Mouse (Mus musculus) kidney, adult 9 months (tissue): ENCODE results near the gene Ahnak.
A peak's percentile ranks its signal among the peaks of the same experiment; 100 is the strongest.
"Not testable (repeated sequence)": the region's sequence is repeated elsewhere in the genome, so short reads cannot be mapped to it uniquely, and the experiment has no call there.

Experiments used
- DNase-seq: peaks from one replicate; pipeline ENCODE4 v3.0.0; 2022

Gene Ahnak

DNA sequence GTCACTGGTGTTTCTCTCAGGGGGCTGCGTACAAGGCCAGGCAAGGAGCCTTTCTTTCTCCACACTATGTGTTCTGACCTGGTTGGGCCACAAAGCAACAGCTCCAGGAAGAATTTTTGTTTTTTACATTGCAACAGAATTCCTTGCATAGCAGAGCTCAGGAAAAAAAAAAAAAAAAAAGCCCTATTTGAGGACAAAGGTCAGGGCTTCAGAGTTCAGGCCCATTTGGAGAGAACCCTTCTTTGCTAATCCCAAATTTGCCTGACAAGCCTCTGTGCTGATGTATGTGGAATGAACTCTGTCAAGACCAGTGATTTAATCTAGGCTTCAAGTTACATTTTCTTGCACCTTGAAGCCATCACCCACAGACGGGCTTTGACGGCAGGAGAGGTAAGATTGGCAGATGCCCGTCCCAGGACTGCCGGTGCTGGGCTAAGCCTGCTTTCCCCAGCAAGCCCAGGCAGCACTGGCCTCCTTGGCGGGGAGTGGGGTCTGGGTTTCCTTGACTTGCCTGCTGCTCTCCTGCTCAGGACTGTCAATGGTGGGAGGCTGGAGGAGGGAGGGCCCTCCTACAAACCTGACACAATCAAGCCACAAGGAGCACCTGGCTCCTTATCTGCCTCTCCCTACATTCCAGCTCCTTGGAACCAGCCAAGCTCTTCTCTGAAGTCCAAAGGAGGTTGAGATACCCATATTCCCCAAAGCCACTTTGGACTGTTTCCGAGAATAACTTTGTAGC, 58.3 kb downstream of the Ahnak start:
- DNase-seq, result no peak

- no peak for DNase-seq
Measured at GRCm38 (mm10) chr19:9047946-9048387, 58.9 kb downstream of the Ahnak start.

DNA sequence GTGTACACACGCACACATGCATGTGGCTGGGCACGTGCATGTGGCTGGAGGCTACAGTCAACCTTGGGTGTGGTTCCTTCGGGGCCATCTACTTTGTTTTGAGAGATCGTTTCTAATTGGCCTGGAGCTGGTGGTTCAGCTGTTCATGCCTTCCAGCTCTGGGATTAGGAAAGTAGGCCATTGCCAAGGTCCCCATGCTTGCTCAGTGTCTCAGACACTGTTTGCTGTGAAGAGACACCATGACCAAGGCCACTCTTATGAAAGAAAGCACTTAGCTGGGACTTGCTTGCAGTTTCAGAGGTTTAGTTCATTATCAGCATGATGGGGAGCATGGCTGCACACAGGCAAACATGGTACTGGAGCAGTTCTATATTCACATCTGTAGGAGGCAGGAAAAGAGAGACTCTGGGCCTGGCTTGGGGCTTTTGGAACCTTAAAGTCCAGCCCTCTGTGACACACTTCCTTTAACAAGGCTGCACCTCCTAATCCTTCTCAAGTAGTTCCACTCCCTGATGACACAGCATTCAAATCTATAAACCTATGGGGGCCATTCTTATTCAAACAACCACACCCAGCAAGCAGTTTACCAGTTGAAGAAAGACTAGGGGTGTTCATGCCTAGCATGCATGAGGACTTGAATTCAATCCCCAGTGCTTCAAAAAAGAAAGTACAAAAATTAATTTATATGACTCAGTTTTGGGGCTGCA, 60.0 kb downstream of the Ahnak start:
- no peak for DNase-seq

DNA sequence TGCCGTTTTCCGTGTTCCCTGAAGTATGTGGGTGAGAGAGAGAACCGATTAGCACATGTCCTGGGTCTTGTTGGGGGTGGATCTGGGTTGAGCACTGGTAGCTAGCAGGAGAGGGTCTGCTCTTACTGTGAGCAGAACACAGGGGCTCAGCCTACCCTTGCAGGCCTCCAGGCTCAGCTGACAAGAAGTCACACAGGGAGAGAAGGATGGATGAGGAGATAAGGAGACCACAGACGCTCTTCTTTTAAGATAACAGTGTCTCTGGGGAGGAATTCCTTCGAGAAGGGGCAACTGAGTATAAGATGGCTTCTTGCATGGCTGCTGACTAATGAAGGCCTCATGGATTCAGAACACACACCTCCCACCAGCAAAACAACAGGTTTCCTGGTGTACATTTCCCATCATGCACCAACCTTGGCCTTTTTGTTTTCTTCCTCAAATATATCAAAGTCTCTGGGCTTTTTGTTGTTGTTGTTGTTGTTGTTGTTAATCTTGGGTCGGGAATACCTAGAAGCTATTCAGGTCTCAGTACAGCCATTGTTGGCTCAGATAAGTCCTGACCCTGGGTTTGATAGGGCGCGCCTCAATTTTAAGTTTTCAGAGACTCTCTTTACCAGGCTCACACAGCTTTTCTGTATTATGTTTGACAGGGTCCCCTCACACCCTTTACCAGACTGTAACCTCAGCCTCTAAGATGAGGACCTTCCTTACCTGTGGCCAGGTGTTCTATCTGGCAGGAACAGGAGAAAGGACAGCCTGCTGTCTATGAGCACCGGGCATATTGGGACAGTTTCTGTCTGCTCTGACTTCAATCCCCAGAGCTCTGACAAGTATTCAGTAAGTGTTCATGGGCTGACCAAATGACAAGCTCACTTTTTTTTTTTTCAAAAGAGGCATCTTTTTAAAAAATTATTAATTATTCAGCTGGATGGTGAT, 61.5 kb downstream of the Ahnak start:
- no peak for DNase-seq

DNA sequence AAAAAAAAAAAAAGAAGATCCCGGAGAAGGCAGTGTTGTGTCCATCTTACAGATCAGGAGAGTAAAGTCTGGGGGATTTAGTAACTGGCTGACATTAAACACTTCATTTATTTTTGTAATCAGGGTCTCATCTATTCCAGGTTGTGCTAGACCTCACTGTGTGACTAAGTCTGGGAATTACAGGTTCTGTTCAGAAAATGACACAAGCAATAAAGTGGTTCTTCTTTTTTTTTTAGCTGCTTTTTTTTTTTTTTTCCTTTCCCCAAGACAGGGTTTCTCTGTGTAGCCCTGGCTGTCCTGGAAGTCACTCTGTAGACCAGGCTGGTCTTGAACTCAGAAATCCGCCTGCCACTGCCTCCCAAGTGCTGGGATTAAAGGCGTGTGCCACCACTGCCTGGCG, 62.9 kb downstream of the Ahnak start:
- DNase-seq, result not testable (repeated sequence)

DNA sequence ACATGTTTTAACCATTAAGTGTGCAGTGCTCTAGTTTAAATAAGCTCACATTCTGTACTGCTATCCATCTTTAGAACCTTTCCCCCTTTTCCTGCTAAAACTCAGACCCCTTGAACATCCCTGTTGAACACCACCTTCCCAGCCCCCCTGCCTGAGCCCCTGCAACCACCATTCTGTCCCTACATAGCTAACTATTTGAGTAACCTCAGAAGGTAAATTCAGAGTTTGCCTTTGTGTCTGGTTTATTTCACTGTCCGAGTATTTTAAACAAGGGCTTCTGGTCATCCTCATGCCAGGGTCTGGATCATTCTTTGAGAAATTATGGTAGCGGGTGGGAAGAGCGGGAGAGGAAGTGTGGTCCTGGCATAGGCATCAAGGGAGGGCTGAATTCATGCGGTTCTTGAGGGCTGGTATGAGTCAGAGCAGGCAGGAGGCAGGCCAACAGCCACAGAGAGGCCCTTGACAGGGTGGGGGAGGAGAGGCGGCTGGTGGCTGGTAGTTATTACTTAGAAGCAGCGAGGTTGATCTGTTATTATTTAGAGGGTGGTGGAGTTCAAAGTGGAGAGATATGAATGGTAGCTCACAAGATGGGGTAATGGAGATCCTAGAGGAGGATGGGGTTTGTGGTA, 63.8 kb downstream of the Ahnak start:
- no peak for DNase-seq

- peak; percentile 41 for DNase-seq
Measured at GRCm38 (mm10) chr19:9055153-9055552, 66.1 kb downstream of the Ahnak start.

DNA sequence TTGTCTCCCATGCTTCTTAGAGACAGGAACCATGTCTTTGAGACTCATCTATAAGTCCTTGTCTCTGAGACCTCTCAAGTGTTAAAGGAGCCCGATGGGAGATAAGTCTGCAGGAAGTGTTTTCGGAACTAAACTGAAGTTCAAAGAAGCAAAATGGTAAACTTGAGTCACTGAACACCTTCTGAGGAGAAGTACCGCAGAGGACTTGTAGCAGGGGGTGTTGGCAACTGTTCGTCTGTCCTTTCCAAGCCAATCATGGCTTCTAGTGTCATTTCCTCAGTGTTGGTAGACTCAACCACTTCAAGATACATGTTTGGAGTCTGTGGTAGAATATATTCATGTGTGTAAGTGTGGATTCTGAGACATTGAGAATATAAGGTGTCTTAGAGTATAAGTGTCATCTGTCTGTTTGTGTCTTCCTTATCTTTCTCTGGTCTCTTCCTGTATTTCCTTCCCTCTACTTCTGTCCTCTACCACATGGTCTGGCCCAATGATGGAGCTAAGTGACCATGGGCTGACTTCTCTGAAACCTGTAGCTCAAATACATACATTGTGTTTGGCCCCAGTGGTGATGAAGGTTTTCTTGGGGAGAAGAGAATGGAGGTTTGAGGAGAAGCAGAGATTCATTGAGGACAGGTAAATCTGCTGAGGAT, 66.7 kb downstream of the Ahnak start:
- DNase-seq, result no peak

- no peak for DNase-seq
Measured at GRCm38 (mm10) chr19:9057679-9058078, 68.6 kb downstream of the Ahnak start.

GRCm38 (mm10) chr19:9058331-9058884, 69.3 kb downstream of the Ahnak start:
- DNase-seq, result no peak

GRCm38 (mm10) chr19:9058944-9059343, 69.9 kb downstream of the Ahnak start:
- DNase-seq, result no peak

DNA sequence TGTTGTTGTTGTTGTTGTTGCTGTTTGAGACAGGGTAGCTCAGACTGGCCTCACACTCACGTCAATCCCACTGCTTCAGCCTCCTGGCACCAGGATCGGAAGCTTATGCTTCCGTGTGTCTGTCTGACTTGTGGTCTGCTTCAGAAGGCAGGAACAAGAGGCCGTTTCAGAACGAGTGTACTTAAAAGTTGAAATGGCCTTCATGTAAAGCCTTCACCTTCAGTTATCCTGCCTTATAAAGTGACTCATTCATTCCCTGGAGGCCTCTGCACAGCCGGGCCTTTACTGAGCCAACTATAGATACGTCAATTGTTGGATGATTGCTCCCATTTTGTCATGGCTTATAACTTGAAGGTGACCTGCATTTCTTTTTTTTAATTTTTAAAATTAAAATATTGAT, 70.3 kb downstream of the Ahnak start:
- DNase-seq, result no peak

GRCm38 (mm10) chr19:9060103-9060502, 71.0 kb downstream of the Ahnak start:
- no peak for DNase-seq

- no peak for DNase-seq
Measured at GRCm38 (mm10) chr19:9061221-9061893, 72.3 kb downstream of the Ahnak start.

- DNase-seq, result no peak
Measured at GRCm38 (mm10) chr19:9062822-9063221, 73.7 kb downstream of the Ahnak start.

DNA sequence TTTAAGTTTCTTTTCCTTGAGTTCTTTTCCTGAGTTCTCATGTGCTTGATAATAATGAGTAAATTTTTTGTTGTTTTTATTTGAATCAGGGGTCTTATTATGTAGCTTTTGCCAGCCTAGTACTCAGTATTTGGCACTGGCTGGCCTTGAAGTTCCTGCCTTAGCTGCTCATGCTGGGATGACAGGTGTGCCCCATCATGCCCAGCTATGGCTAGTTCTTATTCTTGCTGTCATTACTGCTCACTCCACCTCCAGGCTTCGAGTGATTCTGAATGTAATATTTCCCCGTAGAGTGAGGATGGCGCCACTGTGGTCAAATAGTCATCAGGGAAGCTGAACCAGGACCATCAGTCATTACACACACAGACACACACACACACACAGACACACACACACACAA, 74.7 kb downstream of the Ahnak start:
- no peak for DNase-seq

- peak; percentile 25 for DNase-seq
Measured at GRCm38 (mm10) chr19:9065621-9066561, 76.8 kb downstream of the Ahnak start.

- DNase-seq, result no peak
Measured at GRCm38 (mm10) chr19:9067292-9067691, 78.2 kb downstream of the Ahnak start.

DNA sequence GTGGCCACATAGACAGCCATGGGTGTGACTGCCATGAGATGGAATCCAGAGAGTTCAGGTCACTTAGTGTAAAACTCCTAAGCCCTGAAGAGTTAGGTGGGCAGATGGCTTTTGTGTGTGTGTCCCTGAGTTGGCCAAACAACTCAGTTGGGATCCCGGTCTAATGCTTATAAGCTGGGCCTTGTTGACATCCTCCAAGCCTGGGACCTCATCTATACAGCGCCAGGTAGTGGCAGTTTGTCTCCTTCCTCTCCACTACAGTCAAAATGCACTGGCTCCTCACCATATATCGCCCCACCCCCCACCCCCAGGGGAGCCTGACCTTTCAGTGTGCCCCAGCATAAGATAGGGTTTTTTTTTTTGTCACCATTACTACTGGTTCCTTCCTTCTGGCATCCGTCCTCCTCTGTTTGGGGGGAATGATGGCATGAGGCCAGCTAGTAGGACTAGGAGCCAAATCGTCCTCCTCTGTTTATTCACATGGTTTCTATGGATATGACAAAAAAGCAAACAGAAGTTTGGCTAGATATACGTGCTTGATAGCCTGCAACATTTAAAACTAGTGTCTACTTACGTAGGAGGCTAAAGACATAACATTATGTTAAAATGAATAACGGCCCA, 80.7 kb downstream of the Ahnak start:
- DNase-seq, result no peak

DNA sequence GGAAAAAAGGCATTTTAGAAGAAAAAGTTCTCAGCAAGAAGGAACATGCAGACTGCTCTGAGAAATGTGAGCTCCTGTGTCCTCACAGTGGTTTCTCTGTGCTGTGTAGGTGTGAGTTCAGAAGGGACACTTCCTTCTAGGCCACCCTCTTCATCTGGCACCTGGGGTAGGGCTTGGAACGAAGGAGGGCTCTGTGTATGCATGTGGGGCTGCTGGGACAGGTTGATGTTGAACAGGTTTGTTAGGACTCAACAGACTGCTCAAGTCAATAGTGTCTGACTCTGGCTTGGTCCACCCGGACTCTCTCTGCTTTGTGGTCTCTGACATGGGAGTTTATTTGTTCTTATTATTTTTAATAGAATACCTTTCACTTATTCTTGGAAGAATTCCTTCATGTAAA, 81.2 kb downstream of the Ahnak start:
- no peak for DNase-seq
